Mouse (Mus musculus) spleen, adult 2 months (tissue): ENCODE data around the gene Slc6a6.

ENCODE experiments used
- CTCF ChIP-seq: fragments of 200-500 bp; IDR thresholded peaks from 2 replicates; pipeline ENCODE4 v1.5.1; 2011; ENCODE audit warnings: mild to moderate bottlenecking, inconsistent platforms; ENCODE audit not compliant: insufficient read depth, insufficient read length, insufficient replicate concordance; ENCODE audit errors: extremely low read depth
- POLR2A ChIP-seq: fragments of 200-500 bp; IDR thresholded peaks from 2 replicates; pipeline ENCODE4 v1.6.1; 2011; ENCODE audit warnings: low read depth, low read length, inconsistent platforms

- TF ChIP-seq CTCF: no peak
- TF ChIP-seq POLR2A: no peak
These were observed 15.0 kb downstream of the Slc6a6 start for GRCm38 (mm10) chr6:91698831-91699230.
